Mouse (Mus musculus): ENCODE data around the gene Tmem177.

DNA sequence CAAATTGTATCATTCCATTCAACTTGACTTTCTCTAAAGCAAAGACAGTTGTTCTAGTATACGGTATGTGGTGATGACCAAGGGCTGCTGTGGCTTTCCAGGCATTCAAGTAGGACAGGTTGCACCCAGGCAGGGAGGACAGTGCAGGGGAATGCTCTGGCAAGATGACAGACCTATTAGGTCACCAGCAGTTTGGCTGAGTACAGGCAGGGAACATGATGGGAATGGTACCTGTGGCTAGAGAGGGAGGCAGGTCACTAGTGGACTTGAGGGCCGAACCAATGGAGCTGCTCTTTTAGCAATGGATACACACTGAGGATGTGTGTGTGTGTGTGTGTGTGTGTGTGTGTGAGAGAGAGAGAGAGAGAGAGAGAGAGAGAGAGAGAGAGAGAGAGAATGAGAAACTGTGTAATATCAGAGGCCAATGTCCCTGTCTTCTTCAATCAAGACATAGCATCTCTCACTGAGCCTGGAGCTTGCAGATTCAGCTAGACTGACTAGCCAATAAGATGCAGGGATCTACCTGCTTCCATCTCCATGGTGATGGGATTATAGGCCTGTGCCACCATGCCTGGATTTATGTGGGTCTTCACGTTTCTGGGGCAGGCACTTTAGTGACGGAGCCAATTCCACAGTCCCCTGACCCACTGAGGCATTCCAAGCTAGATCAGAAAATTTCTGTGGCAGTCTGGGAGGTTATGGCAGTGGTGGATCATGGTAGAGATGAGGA lies 18.6 kb upstream of the Tmem177 start:
- TF ChIP-seq POLR2A (IDR thresholded peaks at IDR 0.05; ENCODE audit: low read depth, low read length) (no peak), CTCF (IDR thresholded peaks at IDR 0.05; ENCODE audit: borderline replicate concordance, insufficient read depth, low read length) (no peak)

Measured in embryonic fibroblast, embryonic 13.5 days (primary cell).